Mouse (Mus musculus) neural tube, embryonic 13.5 days (tissue): Measurements from ENCODE around the gene Mllt11. TPM values are rescaled to one million over a fixed set of nuclear protein-coding genes. Genes with fewer than 3 reads are reported as not detected.

Source experiments
- ATAC-seq: fragments of 200-750 bp; cut with Nextera tagmentation; 2 replicates; pipeline ENCODE4 v1.8.0; 2017; ENCODE audit warnings: low read depth, mild to moderate bottlenecking, moderate TSS enrichment, moderate library complexity
- H3K27ac ChIP-seq: fragments of 300-500 bp; sonication (generic); replicated peaks from 2 replicates; pipeline ENCODE4 v1.5.1; 2015; ENCODE audit warnings: moderate library complexity, mild to moderate bottlenecking, inconsistent platforms
- H3K27me3 ChIP-seq: fragments of 300-500 bp; sonication (generic); 2 replicates; pipeline ENCODE4 v1.6.1; 2015; ENCODE audit warnings: mild to moderate bottlenecking, inconsistent platforms
- H3K36me3 ChIP-seq: fragments of 300-500 bp; sonication (generic); 2 replicates; pipeline ENCODE4 v1.6.1; 2015; ENCODE audit warnings: mild to moderate bottlenecking, inconsistent platforms
- H3K4me1 ChIP-seq: fragments of 300-500 bp; sonication (generic); replicated peaks from 2 replicates; pipeline ENCODE4 v1.6.1; 2015; ENCODE audit warnings: inconsistent platforms
- H3K4me2 ChIP-seq: fragments of 300-500 bp; sonication (generic); 2 replicates; pipeline ENCODE4 v1.6.1; 2015; ENCODE audit warnings: inconsistent platforms, mild to moderate bottlenecking, moderate library complexity
- H3K4me3 ChIP-seq: fragments of 300-500 bp; sonication (generic); 2 replicates; pipeline ENCODE4 v1.5.1; 2015; ENCODE audit warnings: mild to moderate bottlenecking, inconsistent platforms
- H3K9ac ChIP-seq: fragments of 300-500 bp; sonication (generic); 2 replicates; pipeline ENCODE4 v1.6.1; 2015; ENCODE audit warnings: moderate library complexity, mild to moderate bottlenecking, inconsistent platforms
- H3K9me3 ChIP-seq: fragments of 300-500 bp; sonication (generic); 2 replicates; pipeline ENCODE4 v1.6.1; 2016; ENCODE audit warnings: inconsistent platforms
- WGBS: fragments of 180-500 bp; shearing (Covaris S2); methylation state at CpG from one replicate; pipeline ENCODE4 v1.1.7; 2015; 5-methylcytosine and 5-hydroxymethylcytosine counted together
- polyA plus RNA-seq: library from polyadenylated mRNA; unstranded; fragments of >200 nt; fragmentation: Nextera tagmentation; extraction: Ambion mirVana; gene quantifications from 2 replicates; pipeline ENCODE4 v1.2.1, GENCODE M21; 2015

Gene Mllt11
- polyA plus RNA-seq, 1 experiment from 2014 or later = 299 TPM

GRCm38 (mm10) chr3:95266052-95266451 lies 34.1 kb upstream of the Mllt11 start:
- no peak for ATAC-seq
- no peak overlapping the region for H3K4me3 ChIP-seq
- WGBS = 97% methylated on average over 3 of the region's 3 CpGs
- no peak overlapping the region for H3K27ac ChIP-seq
- H3K9me3 ChIP-seq = no peaks in the 10 kb centered on the region
- no peak overlapping the region for H3K4me2 ChIP-seq
- no peaks in the 10 kb centered on the region for H3K27me3 ChIP-seq
- H3K4me1 ChIP-seq = no peaks in the 10 kb centered on the region
- H3K36me3 ChIP-seq = peaks cover 82% of the 10 kb centered on the region
- H3K9ac ChIP-seq = no peak overlapping the region

GRCm38 (mm10) chr3:95264724-95265123 lies 32.8 kb upstream of the Mllt11 start:
- Histone ChIP-seq H3K9me3 (no peaks in the 10 kb centered on the region), H3K27me3 (no peaks in the 10 kb centered on the region), H3K4me3 (no peak overlapping the region), H3K27ac (no peak overlapping the region), H3K4me2 (no peak overlapping the region), H3K9ac (no peak overlapping the region), H3K36me3 (peaks cover 91% of the 10 kb centered on the region), H3K4me1 (no peaks in the 10 kb centered on the region)
- ATAC-seq = no peak
- WGBS = 57% methylated on average over 1 of the region's 1 CpGs

GRCm38 (mm10) chr3:95263089-95263739 lies 31.2 kb upstream of the Mllt11 start:
- H3K36me3 ChIP-seq = peaks cover 92% of the 10 kb centered on the region
- H3K9me3 ChIP-seq = no peaks in the 10 kb centered on the region
- no peak overlapping the region for H3K27ac ChIP-seq
- WGBS = 51% methylated on average over 11 of the region's 11 CpGs
- ATAC-seq = no peak
- H3K4me3 ChIP-seq = no peak overlapping the region
- no peak overlapping the region for H3K4me2 ChIP-seq
- H3K9ac ChIP-seq = no peak overlapping the region
- H3K27me3 ChIP-seq = no peaks in the 10 kb centered on the region
- no peaks in the 10 kb centered on the region for H3K4me1 ChIP-seq

- Histone ChIP-seq H3K36me3 (peaks cover 91% of the 10 kb centered on the region), H3K9ac (no peak overlapping the region), H3K4me2 (no peak overlapping the region), H3K4me1 (no peaks in the 10 kb centered on the region), H3K27ac (no peak overlapping the region), H3K9me3 (no peaks in the 10 kb centered on the region), H3K27me3 (no peaks in the 10 kb centered on the region), H3K4me3 (no peak overlapping the region)
- 93% methylated on average over 4 of the region's 4 CpGs for WGBS
- ATAC-seq = no peak
Observed at GRCm38 (mm10) chr3:95261975-95262374, 30.0 kb upstream of the Mllt11 start.

- ATAC-seq = no peak
- Histone ChIP-seq H3K4me1 (no peaks in the 10 kb centered on the region), H3K36me3 (peaks cover 90% of the 10 kb centered on the region), H3K27ac (no peak overlapping the region), H3K4me3 (no peak overlapping the region), H3K27me3 (no peaks in the 10 kb centered on the region), H3K9me3 (no peaks in the 10 kb centered on the region), H3K9ac (no peak overlapping the region), H3K4me2 (no peak overlapping the region)
- WGBS = 85% methylated on average over 5 of the region's 5 CpGs
Observed at GRCm38 (mm10) chr3:95256931-95257330, 25.0 kb upstream of the Mllt11 start.

GRCm38 (mm10) chr3:95250783-95251424 lies 18.9 kb upstream of the Mllt11 start, which contains the start of gene Bnipl:
Bnipl (minus strand) TSS chr3:95251193.
- peaks cover 55% of the 10 kb centered on the region for H3K36me3 ChIP-seq
- no peak within 1 kb of the TSS for H3K9ac ChIP-seq
- no peaks in the 10 kb centered on the region for H3K4me1 ChIP-seq
- no peak within 1 kb of the TSS for H3K27ac ChIP-seq
- WGBS = 54% methylated on average over 7 of the region's 7 CpGs
- no peak within 1 kb of the TSS for H3K4me2 ChIP-seq
- no peak for ATAC-seq
- H3K4me3 ChIP-seq = no peak within 1 kb of the TSS
- no peaks in the 10 kb centered on the region for H3K9me3 ChIP-seq
- H3K27me3 ChIP-seq = no peaks in the 10 kb centered on the region

- no peak overlapping the region for H3K4me3 ChIP-seq
- WGBS = 86% methylated on average over 5 of the region's 5 CpGs
- no peak overlapping the region for H3K9ac ChIP-seq
- no peak overlapping the region for H3K27ac ChIP-seq
- H3K36me3 ChIP-seq = peaks cover 53% of the 10 kb centered on the region
- no peaks in the 10 kb centered on the region for H3K4me1 ChIP-seq
- H3K27me3 ChIP-seq = no peaks in the 10 kb centered on the region
- no peak for ATAC-seq
- no peaks in the 10 kb centered on the region for H3K9me3 ChIP-seq
- H3K4me2 ChIP-seq = no peak overlapping the region
Observed at GRCm38 (mm10) chr3:95250361-95250760, 18.4 kb upstream of the Mllt11 start.

GRCm38 (mm10) chr3:95247660-95248336 lies 15.8 kb upstream of the Mllt11 start:
- Histone ChIP-seq H3K9me3 (no peaks in the 10 kb centered on the region), H3K9ac (no peak overlapping the region)
- 81% methylated on average over 1 of the region's 1 CpGs for WGBS

GRCm38 (mm10) chr3:95246465-95247231 lies 14.7 kb upstream of the Mllt11 start:
- no peak overlapping the region for H3K9ac ChIP-seq

More at GRCm38 (mm10) chr3:95247660-95248336, 15.8 kb upstream of the Mllt11 start:
- Histone ChIP-seq H3K4me3 (no peak overlapping the region), H3K27me3 (no peaks in the 10 kb centered on the region), H3K27ac (no peak overlapping the region), H3K4me1 (no peaks in the 10 kb centered on the region), H3K4me2 (no peak overlapping the region), H3K36me3 (peaks cover 36% of the 10 kb centered on the region)
- no peak for ATAC-seq

GRCm38 (mm10) chr3:95243086-95243485 lies 11.1 kb upstream of the Mllt11 start:
- WGBS = 86% methylated on average over 2 of the region's 2 CpGs
- H3K9me3 ChIP-seq = no peaks in the 10 kb centered on the region
- H3K4me2 ChIP-seq = no peak overlapping the region
- no peak overlapping the region for H3K4me3 ChIP-seq
- H3K27ac ChIP-seq = no peak overlapping the region
- no peaks in the 10 kb centered on the region for H3K27me3 ChIP-seq
- no peak overlapping the region for H3K9ac ChIP-seq
- ATAC-seq = no peak
- H3K36me3 ChIP-seq = peaks cover 28% of the 10 kb centered on the region
- no peaks in the 10 kb centered on the region for H3K4me1 ChIP-seq

More at GRCm38 (mm10) chr3:95246465-95247231, 14.7 kb upstream of the Mllt11 start:
- no peak overlapping the region for H3K4me2 ChIP-seq
- H3K4me3 ChIP-seq = no peak overlapping the region
- WGBS = 85% methylated on average over 5 of the region's 5 CpGs
- ATAC-seq = no peak
- no peaks in the 10 kb centered on the region for H3K27me3 ChIP-seq
- no peaks in the 10 kb centered on the region for H3K9me3 ChIP-seq
- H3K36me3 ChIP-seq = peaks cover 33% of the 10 kb centered on the region
- H3K27ac ChIP-seq = no peak overlapping the region
- H3K4me1 ChIP-seq = no peaks in the 10 kb centered on the region

GRCm38 (mm10) chr3:95241498-95241897 lies 9.5 kb upstream of the Mllt11 start, which contains the start of gene Gm128:
Gm128 (minus strand) TSS chr3:95241598.
- no peak within 1 kb of the TSS for H3K9ac ChIP-seq
- no peak within 1 kb of the TSS for H3K27ac ChIP-seq
- H3K4me3 ChIP-seq = no peak within 1 kb of the TSS
- WGBS = 81% methylated on average over 7 of the region's 7 CpGs
- no peaks in the 10 kb centered on the region for H3K27me3 ChIP-seq
- no peaks in the 10 kb centered on the region for H3K9me3 ChIP-seq
- ATAC-seq = no peak
- no peaks in the 10 kb centered on the region for H3K4me1 ChIP-seq
- H3K4me2 ChIP-seq = no peak within 1 kb of the TSS
- H3K36me3 ChIP-seq = peaks cover 38% of the 10 kb centered on the region

- H3K4me3 ChIP-seq = no peak overlapping the region
- no peak overlapping the region for H3K27ac ChIP-seq
- no peaks in the 10 kb centered on the region for H3K4me1 ChIP-seq
- H3K27me3 ChIP-seq = no peaks in the 10 kb centered on the region
- H3K9me3 ChIP-seq = no peaks in the 10 kb centered on the region
- no peak overlapping the region for H3K9ac ChIP-seq
- H3K4me2 ChIP-seq = no peak overlapping the region
- 32% methylated on average over 17 of the region's 17 CpGs for WGBS
- peaks cover 44% of the 10 kb centered on the region for H3K36me3 ChIP-seq
- ATAC-seq = no peak
Observed at GRCm38 (mm10) chr3:95240900-95241299, 8.9 kb upstream of the Mllt11 start.
